Mouse (Mus musculus): ENCODE measurements around the gene Spag7. TPM values are rescaled to one million over a fixed set of nuclear protein-coding genes. Genes with fewer than 3 reads are reported as not detected.

Gene Spag7
- total RNA-seq, 2 experiments from 2014 or later: 131 to 133 TPM

DNA sequence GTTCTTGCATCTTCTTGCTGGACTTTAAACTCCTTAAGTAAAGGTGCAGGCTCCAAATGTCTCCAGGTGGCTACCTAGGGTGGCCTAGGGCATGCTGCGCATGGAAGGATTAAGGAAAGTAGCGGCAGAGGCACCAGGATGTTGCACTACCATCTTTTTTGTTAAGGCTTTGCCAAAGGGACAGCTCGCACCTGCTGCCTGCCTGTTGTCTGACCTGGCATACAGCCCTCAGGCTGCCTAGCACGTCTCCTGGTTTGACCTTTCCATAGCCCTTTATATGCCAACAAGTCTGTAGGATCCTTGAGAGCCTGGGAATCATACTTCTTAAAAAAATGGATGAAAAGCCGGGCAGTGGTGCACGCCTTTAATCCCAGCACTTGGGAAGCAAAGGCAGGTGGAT lies 26.2 kb downstream of the Spag7 start:
- peak; percentile 17 for DNase-seq

DNA sequence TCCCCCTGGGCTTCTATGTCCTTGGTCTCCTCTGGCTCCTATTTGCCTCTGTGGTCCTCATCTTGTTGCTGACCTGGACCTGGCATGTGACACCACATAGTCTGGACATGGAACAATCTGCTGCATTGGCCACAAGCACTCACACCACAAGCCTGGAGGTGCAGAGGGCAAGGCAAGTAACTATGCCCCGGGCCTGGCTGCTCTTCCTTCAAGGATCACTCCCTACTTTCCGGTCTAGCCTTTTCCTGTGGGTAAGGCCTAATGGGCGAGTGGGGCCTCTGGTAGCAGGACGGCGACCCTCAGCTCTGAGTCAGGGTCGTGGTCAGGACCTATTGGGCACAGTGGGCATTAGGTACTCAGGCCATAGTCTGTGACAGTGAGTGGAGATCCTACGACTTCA lies 28.0 kb downstream of the Spag7 start:
- DNase-seq: no peak

DNA sequence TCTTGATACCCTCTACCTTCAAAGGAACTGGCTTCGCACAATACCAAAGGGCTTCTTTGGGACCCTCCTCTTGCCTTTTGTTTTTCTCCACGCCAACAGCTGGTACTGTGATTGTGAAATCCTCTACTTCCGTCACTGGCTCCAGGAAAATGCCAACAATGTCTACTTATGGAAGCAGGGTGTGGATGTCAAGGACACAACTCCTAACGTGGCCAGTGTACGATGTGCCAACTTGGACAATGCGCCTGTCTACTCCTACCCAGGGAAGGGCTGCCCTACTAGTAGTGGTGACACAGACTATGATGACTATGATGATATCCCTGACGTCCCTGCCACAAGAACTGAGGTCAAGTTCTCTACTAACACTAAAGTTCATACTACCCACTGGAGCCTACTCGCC lies 29.2 kb downstream of the Spag7 start:
- no peak for DNase-seq

DNA sequence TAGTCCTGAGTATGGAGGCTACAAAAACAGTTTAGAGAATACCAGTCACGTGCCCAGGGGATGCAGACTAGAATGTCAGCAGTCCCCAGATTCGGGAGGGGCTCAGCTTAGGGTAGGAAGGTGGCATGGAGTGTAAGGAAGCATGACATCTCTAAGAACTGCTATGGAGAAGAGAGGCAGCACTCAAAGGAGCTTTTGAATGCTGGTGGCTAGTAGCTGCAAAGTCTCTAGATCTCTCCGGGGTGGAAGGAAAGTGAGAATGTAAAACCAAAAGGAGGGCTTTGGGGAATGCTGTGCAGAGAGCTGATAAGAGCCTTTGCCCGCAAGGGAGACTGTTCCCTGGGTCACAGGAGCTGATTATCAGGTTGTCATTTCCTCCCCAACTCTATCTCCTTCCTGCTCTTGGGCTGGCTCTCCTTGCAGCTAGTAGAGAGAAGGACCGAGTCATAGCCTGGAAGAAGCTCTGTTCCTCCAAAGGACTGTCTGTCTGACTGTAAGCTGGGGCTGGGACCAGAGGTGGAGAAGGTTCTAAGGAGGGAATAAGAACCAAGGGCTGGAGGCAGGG lies 30.4 kb downstream of the Spag7 start, which contains the start of gene Gp1ba:
Gp1ba (plus strand) TSS at position 409 of the 565 bp plus-strand sequence.
- no peak for DNase-seq

DNA sequence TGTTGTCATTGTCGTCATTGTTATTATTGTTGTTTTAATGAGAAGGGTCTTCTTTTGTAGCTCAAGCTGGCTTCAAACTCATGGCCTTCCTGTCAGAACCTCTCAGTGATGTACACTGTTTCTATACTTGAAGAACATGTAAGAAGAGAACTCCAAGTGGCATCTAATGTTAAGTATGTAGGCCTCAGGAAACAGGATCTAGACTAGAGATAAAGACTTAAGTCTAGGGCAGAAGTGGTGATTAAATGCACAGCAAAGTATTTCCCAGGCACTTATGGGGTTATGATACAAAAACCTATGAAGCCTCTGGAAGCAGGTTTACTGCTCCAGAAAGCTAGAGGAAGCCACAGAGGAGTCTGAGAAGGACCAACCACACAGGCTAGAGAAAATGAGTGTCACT lies 30.9 kb downstream of the Spag7 start:
- DNase-seq: no peak

DNA sequence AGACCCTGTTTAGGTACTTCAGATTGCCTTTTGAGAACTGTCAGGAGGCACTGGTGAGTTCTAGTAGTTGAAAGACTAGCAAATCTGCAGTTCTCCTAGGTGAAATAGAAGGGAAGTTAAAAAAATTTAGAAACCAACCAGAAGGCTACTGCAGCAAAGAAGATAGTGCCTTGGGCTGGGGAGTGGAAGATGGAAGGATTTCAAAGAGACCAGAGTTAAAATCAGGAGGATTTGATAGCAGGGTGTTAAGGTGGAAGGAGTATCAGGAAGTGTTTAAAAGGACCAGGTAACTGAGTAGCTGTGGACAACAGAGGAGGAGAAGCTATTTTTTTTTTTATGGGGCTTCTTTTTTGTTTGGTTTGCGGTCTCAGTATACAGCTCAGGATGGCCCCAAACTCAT lies 31.5 kb downstream of the Spag7 start:
- no peak for DNase-seq

DNA sequence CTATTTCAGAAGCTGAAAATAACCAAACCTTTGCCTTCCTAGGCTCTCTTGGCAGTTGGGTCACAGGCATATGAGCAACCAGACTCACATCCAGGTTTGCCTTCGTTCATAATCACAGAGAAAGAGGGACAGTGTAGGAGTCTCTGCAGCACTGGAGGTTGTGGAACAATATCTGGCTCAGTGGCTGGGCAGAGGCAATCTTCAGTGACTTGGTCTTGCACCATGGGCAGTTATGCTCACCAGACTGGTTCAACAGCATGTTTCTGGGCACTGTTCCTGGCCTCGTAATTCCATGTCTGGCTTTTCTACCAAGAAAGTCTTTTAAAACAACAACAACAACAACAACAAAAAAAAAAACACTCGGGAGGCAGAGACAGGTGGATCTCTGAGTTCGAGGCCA lies 33.6 kb downstream of the Spag7 start:
- DNase-seq: no peak

DNA sequence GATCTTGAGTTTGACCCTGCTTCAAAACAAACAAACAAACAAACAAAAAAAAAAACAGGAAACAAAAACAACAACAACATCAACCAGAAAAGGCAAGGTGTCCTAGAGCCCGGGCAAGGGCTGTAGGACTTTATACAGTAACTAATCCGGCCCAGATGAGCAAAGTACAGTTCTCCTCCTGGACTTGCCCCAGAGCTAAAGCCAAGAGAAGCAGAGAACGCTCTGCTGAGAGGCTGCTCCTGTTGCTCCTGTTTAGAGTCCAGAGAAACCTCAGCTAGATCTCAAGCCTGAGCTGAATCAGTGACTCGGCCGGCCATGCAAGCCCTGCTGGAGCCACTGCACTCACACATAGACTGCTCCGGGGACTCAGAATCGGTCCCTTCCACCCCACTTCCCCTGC lies 39.1 kb downstream of the Spag7 start:
- DNase-seq: no peak

DNA sequence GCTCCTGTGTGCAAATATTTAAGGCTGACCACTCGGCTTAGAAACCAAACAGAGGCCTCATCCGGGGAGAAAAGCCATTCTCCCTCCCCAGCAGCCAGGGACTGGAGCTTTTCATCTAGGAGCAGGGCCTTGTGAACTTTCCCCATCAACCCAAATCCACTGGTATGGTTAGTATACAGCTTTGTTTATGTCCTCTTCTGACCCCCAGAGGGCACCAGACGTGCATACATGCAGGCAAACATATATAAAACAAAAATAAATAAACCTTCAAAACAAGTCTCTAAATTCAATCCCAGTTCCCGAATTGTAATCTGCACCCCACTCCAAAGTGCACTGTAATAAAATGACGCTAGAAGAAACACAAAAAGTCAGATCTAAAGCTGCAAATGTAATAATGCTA lies 39.7 kb downstream of the Spag7 start:
- DNase-seq: no peak

DNA sequence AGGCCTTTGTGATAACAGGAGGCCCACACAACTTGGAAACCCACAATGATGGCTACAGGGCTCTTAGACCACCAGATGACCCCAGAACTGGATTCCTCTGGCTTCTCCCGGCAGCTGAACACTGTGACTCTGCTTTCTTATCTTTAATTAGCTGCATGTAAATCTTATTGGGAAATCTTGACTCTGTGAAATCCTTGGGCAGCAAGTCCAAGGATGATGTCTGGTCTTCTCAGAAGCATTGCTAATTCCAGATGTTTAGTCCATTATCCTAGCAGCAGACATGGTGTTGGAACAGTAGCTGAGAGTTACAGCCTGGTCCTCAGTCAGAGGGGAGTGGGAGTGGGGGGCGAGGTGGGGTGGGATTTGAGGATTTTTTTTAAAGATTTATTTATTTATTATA lies 40.8 kb downstream of the Spag7 start:
- DNase-seq: no peak

DNA sequence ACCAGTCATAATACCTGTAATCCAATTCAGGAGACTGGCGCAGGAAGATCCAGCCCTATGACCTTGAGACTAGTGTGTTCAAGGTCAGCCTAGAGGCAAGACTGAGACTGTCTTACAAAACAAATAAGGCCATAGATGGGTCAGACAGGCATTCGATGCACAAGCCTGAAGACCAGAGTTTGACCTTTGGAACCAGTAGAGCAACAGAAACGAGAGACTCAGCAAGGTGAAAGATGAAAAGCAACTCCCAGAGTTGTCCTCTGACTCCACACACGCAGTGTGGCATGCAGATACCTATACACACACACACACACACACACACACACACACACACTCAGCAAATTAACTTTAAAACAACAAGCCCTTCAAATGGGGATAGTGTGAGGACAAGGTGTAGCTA lies 42.3 kb downstream of the Spag7 start:
- no peak for DNase-seq

DNA sequence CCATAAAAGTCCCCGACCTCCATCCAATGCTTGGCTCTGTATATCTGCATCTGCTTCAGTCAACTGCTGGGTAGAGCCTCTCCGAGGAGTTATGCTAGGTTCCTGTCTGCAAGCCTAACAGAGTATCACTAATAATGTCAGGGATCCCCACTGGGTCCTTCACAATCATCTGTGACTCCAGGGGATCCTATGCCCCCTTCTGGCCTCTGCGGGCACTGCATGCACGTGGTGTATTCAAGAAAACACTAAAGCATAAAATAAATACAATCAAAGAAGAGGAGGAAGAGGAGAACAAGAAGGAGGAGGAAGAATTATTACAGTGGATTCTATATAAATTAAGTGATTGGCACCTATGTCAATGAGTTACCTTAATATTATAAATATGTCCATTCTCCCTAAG lies 43.7 kb downstream of the Spag7 start:
- peak; percentile 69 for DNase-seq

DNA sequence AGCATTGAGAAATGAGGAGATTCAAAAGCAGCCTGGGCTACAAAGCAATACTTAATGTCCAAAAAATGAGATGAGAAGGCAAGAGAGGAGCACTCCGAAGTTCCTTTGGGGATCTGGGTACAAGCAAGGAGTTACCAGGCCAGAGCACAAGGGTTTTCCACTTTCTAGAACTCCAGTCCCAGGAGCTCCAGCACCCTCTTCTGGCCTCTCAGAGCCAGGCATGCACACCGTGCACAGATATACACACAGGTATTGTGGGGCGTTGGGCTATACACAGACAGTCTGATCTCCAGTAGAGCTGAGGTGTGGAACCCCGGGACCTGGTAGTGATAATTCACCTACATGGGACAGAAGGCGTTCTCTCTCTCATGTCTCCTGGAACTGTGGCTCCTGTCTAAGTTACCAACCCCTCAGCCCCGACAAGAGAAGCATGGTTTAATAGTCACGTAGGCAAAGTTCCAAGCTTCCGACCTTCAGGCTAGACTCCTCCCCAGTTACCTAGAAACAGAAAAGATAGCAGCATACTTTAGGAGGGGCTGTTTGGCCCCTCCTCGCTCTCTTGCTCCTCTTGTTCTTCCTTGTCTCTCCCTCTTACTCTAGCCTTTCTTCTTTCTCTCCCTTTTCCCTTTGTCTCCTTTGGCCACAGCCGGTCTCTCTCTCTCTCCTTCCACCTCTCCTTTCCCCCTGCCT lies 46.0 kb downstream of the Spag7 start:
- no peak for DNase-seq

DNA sequence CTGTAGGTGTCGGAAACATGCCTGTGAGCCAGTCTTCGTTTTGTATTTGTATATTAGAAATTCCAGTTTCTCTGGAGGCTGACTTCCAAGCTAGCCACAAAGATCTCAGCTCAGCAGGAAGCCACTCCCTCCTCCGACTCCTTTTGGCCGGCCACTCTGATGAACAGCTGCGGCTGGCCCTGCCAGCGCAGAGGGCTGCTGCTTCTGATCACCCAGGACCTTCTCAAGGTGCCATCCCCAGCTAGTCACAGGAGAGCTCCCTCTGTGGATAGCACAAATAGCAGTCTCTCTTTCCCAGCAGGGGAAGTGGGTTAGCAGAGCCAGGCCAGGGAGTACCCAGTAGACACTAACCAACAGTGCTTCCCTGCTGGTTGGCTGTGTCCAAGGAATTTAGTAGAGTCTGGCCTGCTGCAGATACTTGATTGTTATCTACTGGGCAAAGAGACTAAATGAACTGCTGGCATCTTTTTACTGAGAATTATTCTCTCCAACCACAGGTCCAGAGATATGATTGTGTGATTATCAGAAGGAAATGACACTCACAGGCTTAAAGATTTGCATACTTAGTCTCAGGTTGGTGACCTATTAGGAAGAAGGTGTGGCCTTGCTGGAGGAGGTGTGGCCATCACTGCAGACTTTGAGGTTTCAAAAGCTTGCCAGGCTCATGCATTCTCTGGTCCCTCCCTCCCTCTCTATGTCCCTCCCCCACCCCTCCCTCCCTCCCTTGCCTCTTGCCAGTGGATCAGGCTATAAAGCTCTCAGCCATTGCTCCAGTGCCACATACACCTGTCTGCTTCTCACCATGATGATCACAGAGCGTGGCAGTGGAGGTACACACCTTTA lies 47.0 kb downstream of the Spag7 start:
- DNase-seq: no peak

DNA sequence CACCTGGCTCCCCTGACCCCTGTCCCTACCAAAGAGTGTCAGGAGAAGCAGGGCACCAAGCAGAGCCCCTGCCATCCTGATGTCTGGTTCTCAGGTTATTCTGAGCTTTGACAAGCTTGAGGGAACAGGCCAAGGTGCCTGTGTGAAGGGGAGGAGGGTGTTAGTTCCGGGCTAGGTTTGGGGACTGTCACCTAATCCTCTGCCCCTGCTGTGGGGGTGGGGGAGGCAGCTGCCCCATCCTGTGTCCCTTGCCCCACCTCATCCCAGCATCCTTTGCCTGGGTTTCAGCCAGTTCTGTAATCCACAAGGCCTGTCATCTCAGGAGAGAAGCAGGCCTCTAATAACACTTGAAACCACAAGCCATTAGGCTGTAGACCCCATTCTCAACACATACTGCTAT lies 50.1 kb downstream of the Spag7 start, which contains the start of gene Chrne:
Chrne (minus strand) TSS at position 116 of the 400 bp plus-strand sequence.
- DNase-seq: no peak

DNA sequence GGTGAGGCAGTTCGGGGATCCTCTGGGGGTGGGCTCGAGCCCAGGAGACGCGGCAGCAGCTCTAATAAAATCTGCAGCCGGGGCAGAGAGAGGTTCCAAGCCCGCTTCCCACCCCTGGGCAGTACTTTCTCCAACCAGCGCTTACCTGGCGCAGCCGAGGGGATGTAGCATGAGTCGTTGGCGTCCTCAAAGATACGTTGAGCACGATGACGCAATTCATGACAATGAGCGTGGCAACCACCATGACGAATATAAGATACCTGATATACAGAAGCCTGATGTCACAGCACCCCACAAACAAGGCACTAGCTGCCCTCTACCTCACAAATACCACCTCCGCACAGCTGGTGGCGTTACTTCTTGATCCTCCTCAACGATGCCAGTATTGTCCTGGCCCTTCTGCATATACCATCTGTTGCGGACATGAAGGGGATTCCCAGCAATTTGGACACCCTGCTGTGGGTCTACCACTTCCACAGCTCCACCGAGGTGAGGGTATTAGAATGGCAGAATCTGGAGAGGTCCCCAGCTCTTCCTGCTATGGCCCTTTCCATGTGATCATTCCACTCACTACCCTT lies 53.6 kb downstream of the Spag7 start, which contains the start of gene 4930544D05Rik:
4930544D05Rik (plus strand) TSS at position 333 of the 578 bp plus-strand sequence.
- DNase-seq: no peak

DNA sequence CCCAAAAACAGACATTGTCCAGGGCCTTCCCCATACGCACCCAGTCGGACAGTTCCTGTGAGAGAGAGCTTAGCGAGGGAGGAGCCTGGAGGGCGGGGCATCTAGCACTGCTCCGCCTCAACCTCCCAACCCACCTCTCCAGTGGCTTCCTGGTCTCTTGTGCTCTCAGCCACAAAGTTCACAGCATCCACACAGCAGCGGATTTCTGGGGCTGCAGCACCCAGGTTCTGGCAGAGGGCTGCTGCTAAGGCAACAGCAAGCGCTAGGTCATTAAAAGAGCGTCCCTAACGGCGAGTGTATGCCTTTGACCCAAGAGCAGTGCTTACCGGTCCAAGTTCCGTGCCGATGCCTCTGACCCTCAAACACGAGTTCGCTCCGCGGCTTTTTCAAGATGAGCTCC lies 54.1 kb downstream of the Spag7 start:
- DNase-seq: peak; percentile 62

Small RNA genes within 50 kb of the gene (microRNA-seq; reads per million reads assigned to microRNA genes)
- 0 to 0.64 reads per million in 2 experiments for gene Mir6925

Other genes with a start within 250 kb of the Spag7 start
- gene Arrb2, start 236.8 kb downstream of the Spag7 start, total RNA-seq (2021): 10 to 100 TPM; 11.0 TPM
- gene Med11, start 217.5 kb downstream of the Spag7 start, total RNA-seq (2021): 10 to 100 TPM in 1 of 2 experiments, 1 to 10 TPM in 1; 7.6 to 11.0 TPM
- gene Zmynd15, start 210.0 kb downstream of the Spag7 start, total RNA-seq (2021): 1 to 10 TPM in 1 of 2 experiments, under 1 TPM in 1; 0.52 to 1.6 TPM
- gene Cxcl16, start 209.4 kb downstream of the Spag7 start, total RNA-seq (2021): 1 to 10 TPM; 3.4 to 5.1 TPM
- gene Tm4sf5, start 164.2 kb downstream of the Spag7 start, total RNA-seq (2021): not detected
- gene Vmo1, start 154.8 kb downstream of the Spag7 start, total RNA-seq (2021): not detected
- not detected for gene Gltpd2, start 150.2 kb downstream of the Spag7 start, total RNA-seq (2021)
- 100 to 1,000 TPM; 326 to 361 TPM for gene Psmb6, start 144.0 kb downstream of the Spag7 start, total RNA-seq (2021)
- not detected for gene Gm40193, start 136.5 kb downstream of the Spag7 start, total RNA-seq (2021)
- 10 to 100 TPM; 16.4 to 21.3 TPM for gene Pld2, start 129.4 kb downstream of the Spag7 start, total RNA-seq (2021)
- 10 to 100 TPM; 28.6 to 37.0 TPM for gene Mink1, start 106.5 kb downstream of the Spag7 start, total RNA-seq (2021)
- not detected for gene 4930544D05Rik, start 53.6 kb downstream of the Spag7 start, total RNA-seq (2021)
- gene Chrne, start 50.2 kb downstream of the Spag7 start, total RNA-seq (2021): 10 to 100 TPM; 30.7 to 35.0 TPM
- under 1 TPM; 0.12 to 0.29 TPM for gene Gp1ba, start 30.3 kb downstream of the Spag7 start, total RNA-seq (2021)
- 10 to 100 TPM; 41.9 to 43.7 TPM for gene Rnf167, start 22.2 kb downstream of the Spag7 start, total RNA-seq (2021)
- 100 to 1,000 TPM; 252 to 283 TPM for gene Slc25a11, start 21.9 kb downstream of the Spag7 start, total RNA-seq (2021)
- 100 to 1,000 TPM; 465 to 491 TPM for gene Pfn1, start 14.8 kb downstream of the Spag7 start, total RNA-seq (2021)
- gene Eno3, start 12.2 kb downstream of the Spag7 start, total RNA-seq (2021): 1,000 to 10,000 TPM; 5,193 to 5,983 TPM
- gene Camta2, start 18.7 kb upstream of the Spag7 start, total RNA-seq (2021): 10 to 100 TPM; 20.6 to 21.8 TPM
- gene Inca1, start 30.7 kb upstream of the Spag7 start, total RNA-seq (2021): 1 to 10 TPM; 1.6 to 2.5 TPM
- gene Kif1c, start 31.1 kb upstream of the Spag7 start, total RNA-seq (2021): 100 to 1,000 TPM; 195 to 205 TPM
- 10 to 100 TPM; 11.6 to 12.4 TPM for gene Zfp3, start 94.8 kb upstream of the Spag7 start, total RNA-seq (2021)
- gene Scimp, start 143.2 kb upstream of the Spag7 start, total RNA-seq (2021): not detected
- 10 to 100 TPM; 27.5 to 30.4 TPM for gene Rabep1, start 175.4 kb upstream of the Spag7 start, total RNA-seq (2021)